1 mouse cellular context compared by ENCODE assay signal in the genomic region with DNA sequence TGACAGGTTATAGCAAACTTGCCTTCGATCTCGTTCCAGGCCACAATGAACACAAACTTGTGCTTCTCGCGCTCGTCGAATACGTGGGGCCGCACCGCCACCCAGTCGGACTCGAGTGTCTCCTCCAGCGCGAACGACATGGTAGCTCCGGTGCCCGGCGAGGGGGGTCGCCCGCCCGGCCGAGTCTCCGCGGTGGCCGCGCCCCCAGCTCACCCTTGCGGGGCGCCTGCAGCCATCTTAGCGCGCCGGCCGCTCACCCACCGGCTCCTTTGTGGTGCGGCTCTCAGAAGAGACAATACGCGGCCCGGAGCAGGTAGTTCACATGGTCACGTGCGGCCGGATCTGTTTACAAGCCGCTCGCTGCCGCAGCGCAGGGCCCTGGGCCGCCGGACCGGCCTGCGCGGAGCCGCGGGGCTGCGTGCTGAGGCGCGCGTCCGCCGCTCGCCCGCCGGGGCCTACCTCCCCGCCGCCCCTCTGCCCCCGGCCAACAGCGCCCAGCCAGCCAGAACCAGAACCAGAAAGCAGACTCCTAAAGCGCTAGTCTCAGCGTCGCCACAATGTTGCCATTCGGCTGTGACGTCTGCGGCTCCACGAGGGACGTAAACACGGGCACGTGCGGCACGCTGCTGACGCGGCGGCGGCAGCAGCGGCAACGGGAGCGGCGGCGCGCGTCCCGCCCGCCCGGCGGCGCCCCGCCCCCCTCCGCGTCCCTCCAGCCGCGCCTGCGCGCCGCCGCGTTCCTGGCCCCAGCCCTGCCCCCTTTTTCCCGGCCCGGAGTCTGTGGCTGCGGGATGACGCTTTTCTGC.
TF ChIP-seq lines count a peak whose summit lies in the region.

A gene (minus strand): TSS at position 642 of the 806 bp plus-strand sequence.

TF ChIP-seq in MEL, 35 proteins besides CTCF, POLR2A, EP300 and RAD21 (continued from another document):
- no peak for TF ChIP-seq MAFK (IDR thresholded peaks at IDR 0.05; ENCODE audit: borderline replicate concordance, low read depth, low read length)
- TF ChIP-seq RCOR1 (IDR thresholded peaks at IDR 0.05; ENCODE audit: low read depth, low read length), result no peak
- TF ChIP-seq TCF12 (IDR thresholded peaks at IDR 0.05; ENCODE audit: low read depth, low read length), result peak; percentile 29; the same call in 1 of the 2 replicates
- no peak for TF ChIP-seq POLR2AphosphoS5 (IDR thresholded peaks at IDR 0.05; ENCODE audit: borderline replicate concordance, low read depth, low read length)
- peak; percentile 86 for TF ChIP-seq USF1 (IDR thresholded peaks at IDR 0.05; ENCODE audit: low read depth, low read length)
- 0 out of 2 replicates have a peak, but pooled peaks have one; percentile 29 for TF ChIP-seq MEF2A (IDR thresholded peaks at IDR 0.05; ENCODE audit: extremely low read depth, insufficient replicate concordance, low read depth, low read length, poor library complexity, severe bottlenecking)
- no peak for TF ChIP-seq GATA1 (IDR thresholded peaks at IDR 0.05; ENCODE audit: low read depth, low read length)
TF ChIP-seq in MEL: peak in this region for 15.
